Mouse (Mus musculus) adrenal gland, postnatal 4 days (tissue): ENCODE measurements around the gene Faim. TPM values are rescaled to one million over a fixed set of nuclear protein-coding genes. Genes with fewer than 3 reads are reported as not detected.

Experiments
- DNase-seq, 2 experiments: peaks; one replicate each; pipeline ENCODE4 v3.0.0; 2021 to 2022; ENCODE audit warnings: low spot score in 2 of 2, mixed read lengths in 2 of 2
- long read RNA-seq, 2 experiments: library from polyadenylated mRNA; stranded (forward); transcript quantifications; one replicate each; pipeline ENCODE4 v2.0.0; 2021
- total RNA-seq, 2 experiments: library from RNA; stranded (reverse); gene quantifications; 2 replicates each; pipeline ENCODE4 v1.2.3; 2021

Gene Faim
- 10 to 100 TPM; 26.4 to 27.0 TPM for total RNA-seq
- long read RNA-seq, experiment 1, transcript Faim-201 (5 exons, 1,019 nt) = major isoform, 33 of 44 reads
- long read RNA-seq, experiment 1, partial matches to known transcripts = 9 of 44 reads
- long read RNA-seq, experiment 1, other reads (novel, unspliced or antisense) = 1 of 44 reads
- long read RNA-seq, experiment 2, transcript Faim-201 (5 exons, 1,019 nt) = major isoform, 26 of 32 reads
- long read RNA-seq, experiment 2, partial matches to known transcripts = 2 of 32 reads
- long read RNA-seq, experiment 2, other reads (novel, unspliced or antisense) = 2 of 32 reads

DNA sequence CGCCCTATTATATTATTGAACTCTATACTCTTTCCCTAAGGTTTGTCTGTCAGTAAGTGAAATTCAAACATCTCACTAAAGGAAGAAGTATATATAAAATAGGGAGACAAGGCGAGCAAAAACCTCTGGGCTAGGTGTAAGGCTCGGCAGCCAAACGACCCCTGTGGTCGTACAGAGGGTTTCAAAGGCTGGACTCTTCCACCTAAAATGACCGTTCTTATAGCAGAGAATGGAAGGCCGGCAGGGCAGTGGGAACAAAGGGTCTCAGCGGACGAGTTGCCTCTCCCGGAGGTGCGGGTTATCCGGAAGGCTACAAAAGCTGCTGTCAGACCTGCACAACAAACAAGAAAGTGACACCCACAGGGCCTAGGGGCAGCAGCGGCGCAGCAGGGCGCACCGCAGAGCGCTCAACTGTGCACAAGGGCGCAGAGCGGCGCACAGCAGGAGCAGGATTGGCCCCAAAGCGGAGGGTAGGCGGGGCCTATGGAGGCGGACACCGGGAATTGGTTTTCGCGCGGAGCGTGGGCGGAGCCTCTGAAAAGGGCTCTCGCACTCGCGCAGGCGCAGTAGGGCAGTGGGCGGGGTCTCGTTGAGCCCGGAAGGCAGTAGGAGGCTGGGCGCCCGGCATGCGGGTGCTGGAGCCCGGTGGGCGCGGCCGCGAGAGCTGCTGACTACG, at the start of gene Faim:
Gene Faim (plus strand): TSS at position 574 of the 676 bp plus-strand sequence.
- DNase-seq = peak; percentile 100

DNA sequence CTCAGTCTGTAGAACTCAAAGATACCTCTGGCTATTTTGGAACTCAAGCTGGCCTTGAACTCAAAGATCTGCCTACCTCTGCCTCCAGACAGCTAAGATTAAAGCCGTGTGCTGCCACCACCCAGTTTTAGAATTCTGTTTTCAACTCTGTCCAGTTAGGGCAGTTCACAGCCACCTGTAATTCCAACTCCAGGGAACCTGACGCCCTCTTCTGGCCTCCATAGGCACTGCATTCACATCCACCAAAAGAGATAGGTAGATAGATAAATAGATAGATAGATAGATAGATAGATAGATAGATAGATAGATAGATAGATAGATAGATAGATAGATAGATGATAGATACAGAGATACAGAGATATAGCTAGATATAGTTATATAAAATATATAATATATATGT, 46.9 kb upstream of the Faim start:
- no peak for DNase-seq

DNA sequence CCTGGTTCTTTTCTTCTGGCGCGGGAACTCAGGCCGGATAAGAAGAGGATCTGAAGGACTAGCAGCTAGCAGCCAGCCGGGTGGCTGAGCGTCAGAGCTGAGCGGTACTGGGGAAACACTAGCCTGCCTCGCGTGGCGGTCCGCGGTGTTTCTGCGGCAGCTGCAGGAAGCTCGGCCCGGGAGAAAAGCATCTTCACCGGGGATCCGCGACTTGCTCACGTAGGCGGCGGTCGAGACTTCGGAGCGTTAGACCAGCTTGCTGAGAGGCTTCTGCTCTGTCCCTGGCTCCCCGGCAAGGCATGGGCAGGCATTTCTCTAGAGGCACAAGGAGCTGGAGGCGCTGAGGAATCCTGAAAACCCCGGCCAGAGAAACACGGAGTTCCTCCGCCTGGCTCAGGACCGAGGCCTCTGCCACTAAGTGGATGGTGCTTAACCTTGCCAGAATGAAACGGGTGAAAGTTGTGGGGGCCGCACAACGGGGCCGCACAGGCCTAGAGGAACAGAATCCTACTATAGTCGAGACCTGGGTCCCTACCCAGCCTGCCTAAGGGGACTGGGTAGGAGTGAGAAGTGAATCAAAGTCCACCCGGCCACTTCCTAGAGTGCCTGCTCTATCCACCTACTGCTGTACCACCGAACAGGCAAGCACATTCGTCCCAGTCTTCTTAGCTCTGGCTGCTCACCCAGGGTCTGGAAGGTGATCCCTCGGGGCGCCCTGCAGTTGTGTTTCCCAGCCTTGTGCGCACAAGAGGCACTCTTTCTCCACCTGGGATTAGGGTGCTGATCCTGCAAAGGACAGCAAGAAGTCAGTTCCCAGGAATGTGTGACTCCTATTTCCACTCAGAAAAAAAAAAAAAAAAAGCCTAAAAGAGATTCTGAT, 33.8 kb upstream of the Faim start:
- DNase-seq = no peak

GRCm38 (mm10) chr9:98953291-98953690, 32.9 kb upstream of the Faim start:
- no peak for DNase-seq

GRCm38 (mm10) chr9:98953830-98954229, 32.3 kb upstream of the Faim start:
- no peak for DNase-seq

- no peak for DNase-seq
Measured at GRCm38 (mm10) chr9:98954391-98955102, 31.6 kb upstream of the Faim start.

GRCm38 (mm10) chr9:98955103-98955715, 31.0 kb upstream of the Faim start, which contains the start of gene Foxl2:
TSS of gene Foxl2 (plus strand) at chr9:98955288.
- no peak for DNase-seq

GRCm38 (mm10) chr9:98955716-98956224, 30.4 kb upstream of the Faim start:
- DNase-seq = no peak

DNA sequence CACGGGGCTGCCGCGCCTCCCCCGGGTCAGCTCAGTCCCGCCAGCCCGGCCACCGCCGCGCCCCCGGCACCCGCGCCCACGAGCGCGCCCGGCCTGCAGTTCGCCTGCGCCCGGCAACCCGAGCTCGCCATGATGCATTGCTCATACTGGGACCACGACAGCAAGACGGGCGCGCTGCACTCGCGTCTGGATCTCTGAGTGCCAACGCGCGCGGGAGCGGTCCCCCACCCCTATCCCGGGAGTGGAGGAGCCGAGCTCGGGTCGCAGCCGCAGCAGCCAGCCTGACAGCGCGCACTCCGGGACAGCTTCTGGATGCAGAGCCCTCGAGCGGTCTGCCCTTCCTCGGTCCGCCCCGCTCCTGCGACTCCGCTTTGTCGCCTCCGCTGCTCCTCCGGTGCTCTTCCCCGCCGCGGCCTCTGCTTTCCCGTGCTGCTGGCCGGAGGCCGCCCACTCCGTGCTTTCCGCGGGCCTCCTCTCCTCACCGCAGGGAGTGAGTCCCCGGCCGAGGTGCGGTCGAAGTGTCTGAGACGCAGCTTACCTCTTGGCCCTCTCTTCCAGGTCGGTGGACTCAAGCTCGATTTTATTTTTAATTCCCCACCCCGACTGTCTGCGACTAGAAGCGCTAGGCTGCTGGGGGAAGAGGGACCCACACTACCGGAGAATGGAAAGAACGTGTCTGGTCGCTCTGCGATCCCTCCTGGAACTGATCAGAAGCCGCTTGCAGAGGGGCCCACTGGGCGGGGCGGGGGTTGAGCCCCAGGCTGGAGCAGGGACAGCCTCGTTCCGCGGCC, 29.4 kb upstream of the Faim start:
- DNase-seq = no peak

- no peak for DNase-seq
Measured at GRCm38 (mm10) chr9:98957751-98958351, 28.3 kb upstream of the Faim start.

DNA sequence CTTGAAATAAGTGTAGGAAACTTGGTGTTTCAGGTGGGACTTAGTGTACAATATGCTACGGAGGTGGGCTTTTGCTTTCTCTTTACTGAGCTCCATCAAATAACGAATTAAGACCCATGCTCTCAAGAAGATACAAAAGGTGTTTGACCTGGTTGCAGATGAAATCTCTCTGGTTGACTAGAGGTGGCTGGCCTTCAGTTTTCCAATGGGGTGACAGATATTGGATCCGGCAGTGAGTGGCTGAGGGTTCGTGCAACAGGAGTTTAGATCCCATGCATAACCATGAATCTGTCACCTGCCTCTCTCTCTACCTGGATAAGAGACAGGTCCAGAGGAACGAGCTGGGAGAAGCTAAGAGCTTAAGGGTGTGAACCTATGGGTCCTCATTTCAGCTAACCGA, 27.5 kb upstream of the Faim start:
- DNase-seq = no peak

GRCm38 (mm10) chr9:98959851-98960250, 26.3 kb upstream of the Faim start:
- no peak for DNase-seq

DNA sequence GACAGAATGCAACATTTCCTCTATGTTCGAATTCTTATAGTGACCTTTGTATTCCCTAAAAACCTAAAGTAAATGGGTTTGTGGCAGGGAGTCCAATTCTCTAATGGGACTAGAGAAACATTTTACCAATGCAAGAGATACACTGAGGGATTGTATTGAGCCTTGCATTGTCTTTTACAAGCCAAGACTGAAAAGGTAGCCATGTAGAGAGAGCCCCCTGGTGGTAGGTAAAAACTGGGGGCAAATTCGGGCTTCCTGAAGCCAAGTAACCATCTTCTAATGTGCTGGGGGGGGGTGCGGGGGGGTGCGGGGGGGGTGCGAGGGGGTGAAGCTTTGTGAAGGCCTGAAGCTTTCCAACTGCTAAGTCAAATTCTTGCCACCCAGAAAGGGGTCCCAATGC, 25.8 kb upstream of the Faim start:
- no peak for DNase-seq

DNA sequence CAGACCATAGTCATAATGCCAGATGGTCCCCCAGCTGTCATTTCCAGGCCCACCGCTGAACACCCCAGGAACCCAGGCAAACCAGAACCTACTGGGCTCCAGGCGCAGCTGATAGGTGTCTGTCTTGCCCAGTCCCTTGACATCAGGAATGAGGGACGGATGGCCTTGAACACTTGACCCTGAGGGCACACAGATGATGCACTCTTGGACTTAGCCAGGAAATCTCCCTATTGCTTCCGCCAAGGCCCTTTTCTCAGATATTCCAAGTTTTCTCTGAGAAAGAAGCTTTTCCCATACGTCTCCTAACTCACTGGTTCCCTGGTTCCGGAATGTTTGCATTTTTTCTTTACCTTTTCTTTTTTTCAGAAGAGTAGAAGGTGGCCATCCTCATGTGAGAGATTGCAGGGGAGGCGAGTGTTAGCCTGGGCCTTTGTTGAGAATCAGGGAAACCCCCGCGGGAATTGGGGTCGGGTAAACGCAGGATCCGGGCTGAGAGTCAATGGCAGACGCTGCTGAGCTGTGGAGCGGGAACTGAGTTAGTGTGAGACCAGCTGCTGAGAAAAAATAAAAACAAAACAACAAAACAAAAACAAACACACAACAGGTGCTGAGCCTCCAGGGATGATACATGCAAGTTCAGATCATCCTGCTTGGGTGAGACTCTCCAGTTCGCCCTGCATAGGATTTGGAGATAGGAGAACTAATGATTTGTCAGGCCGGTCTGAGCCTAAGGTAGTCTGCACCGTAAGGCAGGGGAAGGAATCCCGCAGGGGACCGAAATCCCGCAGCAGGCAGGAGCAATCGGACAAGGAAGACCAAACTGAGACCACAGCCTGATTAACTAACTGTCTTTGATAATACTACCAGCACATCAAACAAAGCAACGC, 24.3 kb upstream of the Faim start:
- no peak for DNase-seq

GRCm38 (mm10) chr9:98962478-98963142, 23.6 kb upstream of the Faim start:
- no peak for DNase-seq

GRCm38 (mm10) chr9:98963661-98964060, 22.5 kb upstream of the Faim start:
- no peak for DNase-seq

- DNase-seq = peak; percentile 24 to 54
Measured at GRCm38 (mm10) chr9:98965084-98965483, 21.1 kb upstream of the Faim start.

GRCm38 (mm10) chr9:98973101-98973521, 13.1 kb upstream of the Faim start:
- no peak for DNase-seq
